Mouse (Mus musculus): ENCODE data around the gene Ccdc88a.
"Not testable (repeated sequence)": the region's sequence is repeated elsewhere in the genome, so short reads cannot be mapped to it uniquely, and the experiment has no call there.

Ccdc88a gene

DNA sequence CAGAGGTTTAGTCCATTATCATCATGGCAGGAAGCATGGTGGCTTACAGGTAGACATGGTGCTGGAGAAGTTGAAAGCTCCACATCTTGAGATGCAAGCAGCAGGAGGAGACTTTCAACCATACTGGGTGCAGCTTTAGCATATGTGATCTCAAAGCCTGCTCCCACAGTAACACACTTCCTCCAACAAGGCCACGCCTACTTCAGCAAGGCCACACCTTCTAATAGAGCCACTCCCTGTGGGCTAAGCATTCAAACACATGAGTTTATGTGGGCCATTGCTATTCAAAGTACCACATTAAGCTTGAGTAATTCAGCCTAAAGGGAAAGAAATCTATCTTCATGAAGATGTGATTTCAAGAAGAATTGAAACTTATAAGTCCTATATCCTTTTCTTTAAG is 119.7 kb downstream of the Ccdc88a start:
- no peak for DNase-seq

GRCm38 (mm10) chr11:29496962-29497361 is 123.5 kb downstream of the Ccdc88a start:
- no peak for DNase-seq

- no peak for DNase-seq
These were observed 130.8 kb downstream of the Ccdc88a start for GRCm38 (mm10) chr11:29503948-29504893.

GRCm38 (mm10) chr11:29504899-29505625 is 131.6 kb downstream of the Ccdc88a start:
- no peak for DNase-seq

- DNase-seq: no peak
These were observed 136.0 kb downstream of the Ccdc88a start for GRCm38 (mm10) chr11:29509421-29509820.

DNA sequence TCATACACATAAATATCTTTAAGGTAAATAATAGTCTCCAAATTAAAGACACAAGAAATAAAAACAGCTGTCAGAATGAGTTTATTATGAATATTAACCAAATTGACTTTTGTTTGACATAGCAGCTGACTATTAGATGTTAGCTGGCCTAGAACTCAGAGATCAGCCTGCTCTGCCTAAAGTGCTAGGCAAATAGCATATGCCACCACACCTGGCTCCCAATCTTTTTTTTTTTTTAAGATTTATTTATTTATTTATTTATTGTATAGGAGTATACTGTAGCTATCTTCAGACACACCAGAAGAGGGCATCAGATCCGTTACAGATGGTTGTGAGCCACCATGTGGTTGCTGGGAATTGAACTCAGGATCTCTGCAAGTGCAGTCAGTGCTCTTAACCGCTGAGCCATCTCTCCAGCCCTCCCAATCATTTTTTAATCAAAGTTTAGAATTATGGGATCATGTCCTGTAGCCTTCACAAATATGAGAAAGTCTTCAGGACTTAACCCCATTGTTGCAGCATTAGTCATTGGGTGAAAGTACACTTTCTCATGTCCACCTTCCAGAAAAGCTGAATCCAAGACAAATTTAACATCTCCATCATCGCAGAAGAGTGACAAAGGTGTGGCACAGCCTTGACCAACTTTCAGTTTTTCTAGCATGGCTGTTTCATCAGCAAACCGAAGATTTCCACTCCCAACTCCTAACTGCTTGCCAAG is 139.5 kb downstream of the Ccdc88a start:
- DNase-seq: no peak

DNA sequence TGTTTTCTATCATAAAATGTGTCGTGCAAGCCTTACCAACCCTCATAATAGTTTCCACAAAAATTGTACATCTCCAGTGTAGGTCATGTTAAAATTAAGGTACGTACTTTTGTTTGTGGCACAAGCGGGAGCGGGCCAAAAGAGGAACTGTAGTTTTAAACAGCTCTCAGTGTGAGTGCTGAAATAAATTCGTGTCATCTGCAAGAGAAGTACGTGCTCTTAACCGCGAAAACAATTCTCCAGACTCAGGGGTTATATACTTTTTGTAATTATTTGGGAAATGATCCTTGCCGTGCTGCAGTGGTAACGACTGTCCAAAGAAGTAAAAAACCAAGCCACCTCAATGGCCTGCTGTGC is 140.8 kb downstream of the Ccdc88a start:
- DNase-seq: peak; percentile 3

DNA sequence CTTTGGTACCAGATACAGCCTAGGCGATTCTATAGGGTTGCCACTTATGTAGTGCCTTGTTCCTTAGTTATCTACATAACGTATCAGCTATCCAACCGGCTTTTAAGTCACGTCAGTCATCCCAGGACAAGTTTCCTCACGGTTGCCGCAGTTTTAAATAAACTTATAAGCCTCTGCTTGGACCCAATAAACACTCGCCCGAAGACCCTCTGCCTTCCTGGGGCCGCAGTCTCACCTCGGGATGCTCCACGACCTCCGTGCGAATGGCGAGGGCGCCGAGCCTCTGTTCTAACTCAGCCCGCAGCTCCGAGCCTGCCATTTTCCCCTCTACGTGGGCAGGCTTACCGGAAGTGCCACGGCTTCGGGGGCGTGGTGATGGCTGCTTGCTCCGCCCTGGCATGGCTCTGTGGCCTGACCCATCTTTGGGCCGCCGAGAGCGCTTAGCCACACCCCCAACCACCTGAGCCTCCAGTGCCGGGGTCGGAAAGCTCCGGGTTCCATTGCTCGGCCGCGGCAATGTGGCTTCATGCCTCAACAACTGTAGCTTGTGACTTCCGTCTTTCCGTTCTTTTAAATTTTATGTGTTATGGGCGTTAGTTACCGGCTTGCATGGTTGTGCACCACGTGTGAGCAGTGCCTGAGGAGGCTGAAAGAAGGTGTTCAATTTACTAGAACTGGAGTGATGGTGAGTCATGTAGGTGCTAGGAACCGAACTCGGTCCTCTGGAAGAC is 141.4 kb downstream of the Ccdc88a start, which contains the start of gene Prorsd1:
TSS of gene Prorsd1 (minus strand) at position 352 of the 731 bp plus-strand sequence.
- DNase-seq: peak; percentile 94

DNA sequence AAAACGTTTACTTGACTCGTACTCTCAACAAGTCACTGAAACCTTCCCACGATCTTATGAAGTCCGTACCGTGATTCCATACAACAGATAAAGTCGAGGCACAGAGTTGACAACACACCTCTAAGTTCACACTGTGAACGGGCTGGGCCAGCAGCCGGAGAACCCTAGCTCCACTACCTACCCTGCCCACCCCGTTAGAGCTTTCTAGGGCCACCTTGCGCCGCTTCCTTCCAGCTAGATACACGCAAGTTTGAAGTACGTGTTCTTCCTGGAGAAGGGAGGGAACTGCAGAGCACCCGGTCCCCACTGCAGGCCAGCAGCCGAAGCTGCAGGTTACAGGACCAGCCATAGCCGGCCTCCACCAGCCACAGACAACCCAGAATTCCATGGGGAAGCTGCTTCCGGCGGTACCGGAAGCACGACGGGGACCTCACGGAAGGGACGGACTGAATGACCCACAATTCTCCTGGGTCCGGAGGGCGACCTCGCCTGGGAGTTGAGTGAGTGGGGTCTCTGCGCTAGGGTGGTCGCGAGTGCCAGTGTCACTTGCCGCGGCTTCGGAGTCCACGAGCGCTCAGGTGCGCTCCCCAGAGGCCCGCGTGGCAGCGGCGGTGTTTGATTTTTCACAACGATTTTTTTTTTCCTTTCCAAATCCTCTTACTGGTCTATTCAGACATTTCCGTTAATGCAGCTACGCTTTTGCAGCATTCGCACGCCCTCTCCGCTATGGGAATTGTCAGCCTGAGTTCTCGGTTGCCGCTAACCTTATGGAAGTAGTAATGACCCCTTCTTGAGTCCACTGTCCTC is 152.7 kb downstream of the Ccdc88a start, which contains the start of gene Mtif2:
TSS of gene Mtif2 (plus strand) at position 421 of the 807 bp plus-strand sequence.
- DNase-seq: peak; percentile 94

GRCm38 (mm10) chr11:29538201-29538600 is 164.7 kb downstream of the Ccdc88a start:
- DNase-seq: no peak

DNA sequence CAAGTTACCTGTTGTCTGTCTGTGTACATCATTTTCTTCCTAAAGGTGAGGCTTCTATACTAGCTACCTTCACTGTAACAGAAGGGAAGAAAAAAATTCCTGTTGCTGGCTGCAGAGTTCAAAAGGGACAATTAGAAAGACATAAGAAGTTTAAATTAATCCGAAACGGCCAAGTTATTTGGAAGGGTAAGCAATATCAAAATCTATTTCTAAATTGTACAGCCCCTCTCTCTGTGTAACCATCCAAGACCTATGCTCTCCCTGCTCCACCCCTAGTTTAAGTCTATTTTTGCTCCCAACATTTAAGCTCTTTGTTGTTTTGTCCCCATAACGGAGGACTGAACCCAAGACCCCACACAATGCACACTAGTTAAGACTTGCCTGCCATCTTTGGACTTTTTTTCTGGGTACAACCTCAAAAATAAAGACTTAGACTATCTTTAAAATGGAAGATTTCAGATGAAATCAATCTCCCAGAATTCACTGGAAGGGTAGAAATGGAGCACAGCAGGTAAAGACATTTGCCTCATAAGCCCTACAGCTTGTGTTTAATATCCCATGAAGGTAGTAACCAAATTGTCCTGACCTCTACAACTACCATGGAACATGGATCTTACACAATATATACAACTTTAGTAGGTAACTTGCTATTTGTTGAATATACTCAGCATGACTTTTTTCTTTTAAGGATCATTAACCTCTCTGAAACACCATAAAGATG is 170.9 kb downstream of the Ccdc88a start:
- DNase-seq: no peak

GRCm38 (mm10) chr11:29545150-29545752 is 171.8 kb downstream of the Ccdc88a start:
- DNase-seq: not testable (repeated sequence)

DNA sequence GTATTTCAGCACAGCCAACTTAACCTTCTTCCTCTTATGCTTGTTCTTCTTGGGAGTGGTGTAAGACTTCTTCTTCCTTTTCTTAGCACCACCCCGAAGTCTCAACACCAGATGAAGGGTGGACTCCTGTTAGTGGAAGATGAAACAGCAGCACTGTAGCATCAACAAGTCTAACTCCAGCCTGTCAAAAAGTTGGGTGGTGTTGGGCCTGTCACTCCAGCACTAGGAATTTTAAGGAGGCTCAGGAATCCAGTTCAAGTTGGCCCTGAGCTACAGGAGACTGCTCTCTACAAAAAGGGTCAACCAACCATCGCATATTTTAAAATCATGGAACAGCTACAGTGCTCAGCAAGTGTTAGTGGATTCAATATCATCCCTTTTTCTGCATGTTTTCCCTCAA is 172.8 kb downstream of the Ccdc88a start:
- not testable (repeated sequence) for DNase-seq

GRCm38 (mm10) chr11:29546762-29547161 is 173.3 kb downstream of the Ccdc88a start:
- no peak for DNase-seq

DNA sequence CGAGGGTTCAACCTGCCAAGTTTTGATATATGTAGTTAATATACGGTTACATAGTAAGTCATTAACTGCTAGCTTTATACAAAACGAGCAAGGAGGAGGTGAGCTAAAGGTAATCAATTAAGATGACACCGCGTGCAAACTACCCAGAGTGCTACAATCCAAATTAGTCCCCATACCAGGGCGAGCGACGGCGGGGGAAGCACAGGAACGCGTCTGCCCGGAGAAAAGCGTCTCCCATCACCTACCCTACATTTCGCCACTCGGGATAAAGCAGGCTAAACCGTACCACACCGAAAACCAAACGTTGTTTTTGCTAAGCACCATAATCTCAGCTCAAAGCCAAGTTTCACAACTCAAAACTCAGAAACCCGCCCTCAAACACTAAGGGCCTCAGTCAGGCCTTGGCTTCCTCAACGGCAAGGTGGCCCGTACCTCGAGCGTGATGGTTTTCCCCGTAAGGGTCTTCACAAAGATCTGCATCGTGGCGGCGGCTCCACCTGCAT is 173.8 kb downstream of the Ccdc88a start:
- DNase-seq: no peak

- DNase-seq: peak; percentile 95
These were observed 174.5 kb downstream of the Ccdc88a start, which contains the start of the genes Clhc1 and Rps27a for GRCm38 (mm10) chr11:29547752-29548503. Gene Clhc1, plus strand, starts transcription at chr11:29547950. Gene Rps27a, minus strand, starts transcription at chr11:29548109.

GRCm38 (mm10) chr11:29548504-29549424 is 175.3 kb downstream of the Ccdc88a start:
- DNase-seq: no peak

DNA sequence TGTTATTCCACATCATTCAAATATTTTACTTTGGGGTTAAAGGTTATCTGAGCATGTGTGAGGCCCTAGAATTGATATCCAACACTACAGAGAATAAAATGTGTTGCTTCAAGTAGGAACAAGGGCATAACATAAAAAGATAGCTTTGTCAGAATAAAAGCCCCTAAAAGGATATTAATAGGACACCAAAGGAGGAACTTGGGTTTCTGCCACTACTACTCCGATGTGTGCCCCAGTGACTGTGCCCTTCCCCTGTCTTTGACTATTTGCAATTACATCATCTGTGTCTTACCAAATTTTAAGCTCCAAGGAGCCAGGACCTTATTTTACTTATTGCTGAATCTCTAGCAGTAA is 175.9 kb downstream of the Ccdc88a start:
- no peak for DNase-seq

Measured in retina, postnatal 1 day (tissue).